Mouse (Mus musculus): ENCODE measurements around the gene Creb5. TPM values are rescaled to one million over a fixed set of nuclear protein-coding genes. Genes with fewer than 3 reads are reported as not detected.

Creb5 gene
- polyA plus RNA-seq, 1 experiment from 2014 or later, result 4.2 TPM

DNA sequence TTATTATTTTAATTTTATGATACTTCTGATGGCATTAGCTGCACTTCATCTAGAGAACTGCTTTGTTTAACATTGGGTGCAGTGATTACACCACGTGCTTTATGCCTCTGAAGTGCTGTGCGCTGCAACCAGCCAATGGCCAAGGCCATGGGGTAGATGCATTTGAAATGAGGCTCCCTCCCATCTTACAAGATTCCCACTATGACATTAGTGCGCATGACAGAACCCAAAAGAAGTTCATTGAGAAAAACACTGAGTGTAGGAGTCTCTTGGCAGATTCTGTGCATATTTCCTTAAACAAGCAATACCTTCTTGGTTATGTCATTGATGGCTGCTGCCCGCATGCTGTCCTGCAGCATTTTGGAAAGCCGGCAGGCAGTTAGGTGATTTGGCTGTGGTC is 19.6 kb downstream of the Creb5 start:
- no peaks in the 10 kb centered on the region for H3K9me3 ChIP-seq (ENCODE audit: control insufficient read depth, low read length)
- no peaks in the 10 kb centered on the region for H3K4me1 ChIP-seq (replicated peaks; ENCODE audit: control insufficient read depth, insufficient read depth, low read length)
- WGBS, result 54% methylated on average over 5 of the region's 5 CpGs
- H3K9ac ChIP-seq, result no peak overlapping the region
- H3K36me3 ChIP-seq (replicated peaks; ENCODE audit: control insufficient read depth, insufficient read depth), result no peaks in the 10 kb centered on the region
- no peak for ATAC-seq (ENCODE audit: low FRiP score)
- no peak overlapping the region for H3K4me2 ChIP-seq (replicated peaks)
- H3K4me3 ChIP-seq (replicated peaks; ENCODE audit: low read length), result no peak overlapping the region
- H3K27me3 ChIP-seq (ENCODE audit: control insufficient read depth, insufficient read depth, low read length), result no peaks in the 10 kb centered on the region
- no peak overlapping the region for H3K27ac ChIP-seq
- no peak for DNase-seq (ENCODE audit: low spot score)

DNA sequence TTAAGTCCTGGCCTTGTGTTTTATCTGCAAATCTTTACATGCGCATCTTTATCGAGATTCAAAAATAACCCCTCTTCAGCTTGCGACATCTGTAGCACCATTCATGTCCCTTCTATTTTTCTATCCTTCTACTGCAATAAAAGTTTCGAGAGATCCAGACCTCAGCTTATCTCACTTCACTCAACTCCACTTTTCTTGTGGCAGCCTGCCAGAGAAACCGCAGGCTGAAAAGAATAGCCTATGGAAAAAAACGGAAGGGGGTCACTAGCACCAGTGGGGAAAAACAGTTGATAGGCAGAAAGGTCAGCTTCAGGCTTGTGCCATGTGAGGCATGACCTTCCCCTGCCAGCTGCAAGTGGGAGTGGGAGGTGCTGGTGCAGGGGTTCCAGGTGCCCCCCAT is 21.6 kb downstream of the Creb5 start:
- Histone ChIP-seq H3K27me3 (ENCODE audit: control insufficient read depth, insufficient read depth, low read length) (no peaks in the 10 kb centered on the region), H3K9me3 (ENCODE audit: control insufficient read depth, low read length) (no peaks in the 10 kb centered on the region), H3K4me1 (replicated peaks; ENCODE audit: control insufficient read depth, insufficient read depth, low read length) (no peaks in the 10 kb centered on the region), H3K27ac (no peak overlapping the region), H3K4me2 (replicated peaks) (no peak overlapping the region), H3K36me3 (replicated peaks; ENCODE audit: control insufficient read depth, insufficient read depth) (no peaks in the 10 kb centered on the region), H3K4me3 (replicated peaks; ENCODE audit: low read length) (no peak overlapping the region), H3K9ac (no peak overlapping the region)
- WGBS, result 50% methylated on average over 6 of the region's 6 CpGs
- DNase-seq (ENCODE audit: low spot score) (no peak), ATAC-seq (ENCODE audit: low FRiP score) (no peak)

DNA sequence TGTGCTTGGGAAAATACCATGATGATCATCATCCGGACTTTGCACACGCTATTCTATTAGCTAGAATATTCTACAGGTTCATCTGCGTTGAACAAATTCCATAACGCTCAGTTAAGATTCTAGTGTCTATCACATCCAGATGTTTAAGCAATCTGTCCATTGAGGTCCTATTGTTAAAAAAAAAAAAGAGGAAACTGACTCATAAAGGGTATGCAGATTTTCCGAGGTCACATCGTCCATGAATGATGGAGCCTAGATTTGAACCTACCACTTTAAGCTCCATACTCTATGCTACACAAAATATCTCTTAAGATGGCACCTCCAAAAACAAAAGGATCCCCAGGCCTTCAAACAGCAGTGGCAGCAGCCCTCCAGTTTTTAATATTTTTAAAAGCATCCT is 26.5 kb downstream of the Creb5 start:
- no peak overlapping the region for H3K9ac ChIP-seq
- H3K27ac ChIP-seq, result no peak overlapping the region
- no peaks in the 10 kb centered on the region for H3K4me1 ChIP-seq (replicated peaks; ENCODE audit: control insufficient read depth, insufficient read depth, low read length)
- no peak for DNase-seq (ENCODE audit: low spot score)
- no peak overlapping the region for H3K4me2 ChIP-seq (replicated peaks)
- H3K36me3 ChIP-seq (replicated peaks; ENCODE audit: control insufficient read depth, insufficient read depth), result no peaks in the 10 kb centered on the region
- 92% methylated on average over 6 of the region's 6 CpGs for WGBS
- no peak for ATAC-seq (ENCODE audit: low FRiP score)
- no peak overlapping the region for H3K4me3 ChIP-seq (replicated peaks; ENCODE audit: low read length)
- H3K9me3 ChIP-seq (ENCODE audit: control insufficient read depth, low read length), result no peaks in the 10 kb centered on the region
- H3K27me3 ChIP-seq (ENCODE audit: control insufficient read depth, insufficient read depth, low read length), result no peaks in the 10 kb centered on the region

DNA sequence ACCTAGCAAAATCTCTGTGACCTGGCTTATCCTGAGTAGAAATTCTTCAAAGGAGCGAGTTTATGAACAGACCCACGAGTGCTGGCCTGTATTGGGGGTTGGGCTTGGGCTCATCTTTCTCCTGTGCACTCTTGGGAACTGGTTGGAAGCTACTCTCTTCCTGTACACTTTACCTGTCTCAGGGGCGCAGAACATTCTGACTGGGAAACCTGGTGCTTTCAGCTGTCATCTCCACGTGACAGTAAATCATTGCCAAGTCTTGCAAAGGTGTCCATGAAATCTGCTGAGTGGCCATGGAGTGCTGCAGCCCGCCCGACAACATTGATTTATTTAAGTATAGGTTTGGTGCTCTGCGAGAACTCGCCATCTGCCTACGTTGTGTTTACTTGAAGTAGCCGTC is 27.1 kb downstream of the Creb5 start:
- no peak overlapping the region for H3K4me2 ChIP-seq (replicated peaks)
- DNase-seq (ENCODE audit: low spot score), result no peak

DNA sequence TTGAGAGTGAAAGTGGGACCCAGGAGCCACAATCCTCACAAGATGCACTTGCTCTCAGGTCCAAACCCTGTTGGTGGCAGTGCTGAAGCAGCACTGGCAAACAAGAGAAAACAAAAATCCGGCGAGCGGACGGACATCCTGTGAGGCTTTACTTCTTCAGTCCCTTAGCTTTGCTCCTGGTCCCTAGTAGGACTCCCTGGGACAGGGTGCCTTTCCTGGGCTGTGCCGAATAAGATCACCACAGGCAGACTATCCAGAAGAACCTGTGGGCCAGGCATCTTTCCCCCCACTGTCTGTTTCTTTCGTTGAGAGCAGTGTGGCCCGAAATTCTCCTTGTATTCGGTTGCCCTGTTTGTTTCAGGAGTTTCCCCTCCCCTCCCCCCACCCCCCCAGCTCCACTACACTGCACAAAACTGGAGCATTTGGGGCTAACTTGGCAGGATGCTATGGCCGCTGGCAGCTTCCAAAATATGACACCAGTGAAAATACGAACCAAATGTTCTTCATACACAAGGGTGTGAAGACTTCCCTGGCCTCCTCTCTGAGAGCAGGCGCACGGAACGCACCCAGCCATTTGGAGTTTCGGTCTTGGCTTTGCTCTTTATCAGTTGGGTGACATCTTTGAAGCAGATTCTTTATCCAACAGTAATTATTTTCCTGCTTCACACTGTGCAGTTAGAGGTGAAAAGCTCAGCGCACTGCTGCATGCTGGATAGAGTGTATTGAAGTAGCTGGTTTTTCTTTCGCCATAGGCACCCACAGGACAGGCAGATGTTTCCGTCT is 32.7 kb downstream of the Creb5 start:
- WGBS, result 75% methylated on average over 17 of the region's 17 CpGs
- Histone ChIP-seq H3K9ac (no peak overlapping the region), H3K27me3 (ENCODE audit: control insufficient read depth, insufficient read depth, low read length) (no peaks in the 10 kb centered on the region)

More for the DNA sequence above, 27.1 kb downstream of the Creb5 start:
- Histone ChIP-seq H3K9me3 (ENCODE audit: control insufficient read depth, low read length) (no peaks in the 10 kb centered on the region), H3K27me3 (ENCODE audit: control insufficient read depth, insufficient read depth, low read length) (no peaks in the 10 kb centered on the region), H3K4me1 (replicated peaks; ENCODE audit: control insufficient read depth, insufficient read depth, low read length) (no peaks in the 10 kb centered on the region), H3K36me3 (replicated peaks; ENCODE audit: control insufficient read depth, insufficient read depth) (no peaks in the 10 kb centered on the region), H3K9ac (no peak overlapping the region), H3K4me3 (replicated peaks; ENCODE audit: low read length) (no peak overlapping the region), H3K27ac (no peak overlapping the region)
- WGBS, result 81% methylated on average over 10 of the region's 10 CpGs
- ATAC-seq (ENCODE audit: low FRiP score), result no peak

DNA sequence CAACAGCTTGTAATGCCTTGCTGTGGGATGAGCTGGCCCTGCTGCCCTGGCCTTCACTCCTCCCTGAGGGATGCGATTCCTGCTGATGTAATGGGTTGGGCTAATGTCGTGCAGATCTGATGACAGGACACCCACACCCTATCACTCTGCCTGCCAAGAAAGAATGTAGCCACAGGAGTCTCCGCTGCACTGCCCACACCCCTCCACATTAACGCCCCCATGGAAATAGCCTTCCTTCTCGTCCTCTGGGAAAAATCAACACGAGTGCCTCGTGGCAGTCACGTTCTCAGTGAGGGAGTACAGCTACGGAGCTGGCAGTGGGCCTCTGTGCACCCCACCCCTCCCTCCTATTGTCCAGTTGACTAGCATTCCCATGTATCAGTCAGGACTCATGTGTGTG is 50.3 kb downstream of the Creb5 start:
- Histone ChIP-seq H3K9ac (no peak overlapping the region), H3K4me3 (replicated peaks; ENCODE audit: low read length) (no peak overlapping the region), H3K4me1 (replicated peaks; ENCODE audit: control insufficient read depth, insufficient read depth, low read length) (no peaks in the 10 kb centered on the region), H3K4me2 (replicated peaks) (no peak overlapping the region), H3K36me3 (replicated peaks; ENCODE audit: control insufficient read depth, insufficient read depth) (no peaks in the 10 kb centered on the region), H3K9me3 (ENCODE audit: control insufficient read depth, low read length) (no peaks in the 10 kb centered on the region), H3K27ac (no peak overlapping the region), H3K27me3 (ENCODE audit: control insufficient read depth, insufficient read depth, low read length) (no peaks in the 10 kb centered on the region)
- 35% methylated on average over 9 of the region's 9 CpGs for WGBS
- no peak for ATAC-seq (ENCODE audit: low FRiP score)
- DNase-seq (ENCODE audit: low spot score), result no peak

More for the DNA sequence above, 32.7 kb downstream of the Creb5 start:
- DNase-seq (ENCODE audit: low spot score) (no peak), ATAC-seq (ENCODE audit: low FRiP score) (no peak)
- Histone ChIP-seq H3K4me3 (replicated peaks; ENCODE audit: low read length) (no peak overlapping the region), H3K9me3 (ENCODE audit: control insufficient read depth, low read length) (no peaks in the 10 kb centered on the region), H3K27ac (no peak overlapping the region), H3K4me1 (replicated peaks; ENCODE audit: control insufficient read depth, insufficient read depth, low read length) (no peaks in the 10 kb centered on the region), H3K36me3 (replicated peaks; ENCODE audit: control insufficient read depth, insufficient read depth) (no peaks in the 10 kb centered on the region), H3K4me2 (replicated peaks) (no peak overlapping the region)

DNA sequence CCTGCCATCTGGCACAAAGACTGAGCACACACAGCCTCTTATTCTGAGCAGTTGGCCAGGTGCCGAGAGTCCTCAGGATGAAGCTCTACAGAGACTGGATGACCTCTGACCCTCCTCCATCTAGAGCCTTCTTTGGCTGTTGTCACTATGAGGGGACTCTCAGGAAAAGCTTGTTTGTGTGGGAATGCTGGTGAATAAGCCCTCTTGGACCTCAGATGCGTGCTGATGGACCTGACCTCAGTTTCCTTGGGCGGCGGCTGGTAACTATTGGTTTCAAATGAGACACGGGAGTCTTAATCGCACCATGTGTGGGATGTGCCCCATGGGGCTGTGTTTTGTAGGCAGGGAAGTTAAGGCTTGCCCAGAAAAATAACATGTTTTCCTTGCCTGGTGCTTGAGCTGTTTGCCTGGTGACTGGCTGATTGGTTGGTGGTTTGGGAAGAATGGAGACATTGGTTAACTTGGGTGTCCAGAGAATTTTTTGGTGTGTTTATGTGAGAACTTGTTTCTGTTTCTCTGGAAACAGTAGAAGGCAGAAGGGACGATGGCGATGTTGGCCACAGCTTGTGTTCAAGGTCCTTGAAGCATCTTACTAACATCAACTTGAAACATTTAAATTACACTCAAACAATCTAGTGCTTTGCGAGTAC is 65.4 kb downstream of the Creb5 start:
- WGBS, result 81% methylated on average over 9 of the region's 9 CpGs
- H3K27me3 ChIP-seq (ENCODE audit: control insufficient read depth, insufficient read depth, low read length), result no peaks in the 10 kb centered on the region; the same call in 1 of the 2 replicates
- H3K9ac ChIP-seq, result no peak overlapping the region
- ATAC-seq (ENCODE audit: low FRiP score) (no peak), DNase-seq (ENCODE audit: low spot score) (no peak)
- no peak overlapping the region for H3K4me3 ChIP-seq (replicated peaks; ENCODE audit: low read length)
- H3K36me3 ChIP-seq (replicated peaks; ENCODE audit: control insufficient read depth, insufficient read depth), result no peaks in the 10 kb centered on the region
- H3K4me1 ChIP-seq (replicated peaks; ENCODE audit: control insufficient read depth, insufficient read depth, low read length), result no peaks in the 10 kb centered on the region
- no peak overlapping the region for H3K4me2 ChIP-seq (replicated peaks)
- H3K9me3 ChIP-seq (ENCODE audit: control insufficient read depth, low read length), result no peaks in the 10 kb centered on the region
- no peak overlapping the region for H3K27ac ChIP-seq

DNA sequence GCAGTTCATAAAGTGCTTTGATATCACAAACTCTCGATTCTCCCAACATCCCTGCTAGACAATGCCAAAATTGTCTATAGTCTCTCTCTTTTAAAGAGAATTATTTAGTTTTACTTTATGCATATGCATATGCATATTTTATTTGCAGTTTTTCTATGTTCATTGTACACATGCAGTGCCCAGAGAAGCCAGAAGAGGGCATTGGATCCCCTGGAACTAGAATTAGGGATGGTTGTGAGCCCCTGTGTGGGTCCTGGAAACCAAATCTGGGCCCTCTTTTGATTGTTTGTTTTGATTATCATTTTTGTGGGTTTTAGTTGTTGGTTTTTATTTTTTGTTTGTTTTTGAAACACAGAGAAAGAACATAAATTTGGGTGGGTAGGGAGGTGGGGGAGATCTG is 69.3 kb downstream of the Creb5 start:
- DNase-seq (ENCODE audit: low spot score), result no peak
- no peak overlapping the region for H3K4me3 ChIP-seq (replicated peaks; ENCODE audit: low read length)
- no peak overlapping the region for H3K4me2 ChIP-seq (replicated peaks)
- no peak overlapping the region for H3K27ac ChIP-seq
- H3K9ac ChIP-seq, result no peak overlapping the region
- no peaks in the 10 kb centered on the region for H3K27me3 ChIP-seq (ENCODE audit: control insufficient read depth, insufficient read depth, low read length)
- no peaks in the 10 kb centered on the region for H3K4me1 ChIP-seq (replicated peaks; ENCODE audit: control insufficient read depth, insufficient read depth, low read length)
- WGBS, result 96% methylated on average over 1 of the region's 1 CpGs
- no peaks in the 10 kb centered on the region for H3K36me3 ChIP-seq (replicated peaks; ENCODE audit: control insufficient read depth, insufficient read depth)
- ATAC-seq (ENCODE audit: low FRiP score), result no peak
- H3K9me3 ChIP-seq (ENCODE audit: control insufficient read depth, low read length), result no peaks in the 10 kb centered on the region

DNA sequence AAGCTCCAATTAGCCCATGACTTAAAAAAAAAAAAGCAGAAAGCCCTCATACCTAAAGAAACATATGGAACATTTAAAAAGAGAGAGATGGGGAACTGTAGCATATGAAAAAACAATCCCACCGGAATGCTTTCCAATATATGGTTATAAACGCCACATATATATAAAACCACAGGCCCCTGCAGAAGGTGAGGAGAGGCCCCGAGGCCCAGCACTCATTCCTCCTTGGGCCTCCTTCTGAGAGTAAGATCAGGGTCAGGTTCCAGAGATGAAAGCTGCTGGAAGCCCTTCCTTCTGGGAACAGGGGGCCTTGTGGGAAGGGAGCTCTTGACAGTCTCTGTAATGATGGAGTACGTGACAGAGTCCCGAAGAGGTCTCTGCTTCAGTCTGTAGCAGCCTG is 76.5 kb downstream of the Creb5 start:
- 76% methylated on average over 5 of the region's 5 CpGs for WGBS
- ATAC-seq (ENCODE audit: low FRiP score) (no peak), DNase-seq (ENCODE audit: low spot score) (no peak)
- Histone ChIP-seq H3K4me1 (replicated peaks; ENCODE audit: control insufficient read depth, insufficient read depth, low read length) (no peaks in the 10 kb centered on the region), H3K36me3 (replicated peaks; ENCODE audit: control insufficient read depth, insufficient read depth) (no peaks in the 10 kb centered on the region), H3K27me3 (ENCODE audit: control insufficient read depth, insufficient read depth, low read length) (no peaks in the 10 kb centered on the region), H3K9ac (no peak overlapping the region), H3K9me3 (ENCODE audit: control insufficient read depth, low read length) (no peaks in the 10 kb centered on the region), H3K4me3 (replicated peaks; ENCODE audit: low read length) (no peak overlapping the region), H3K27ac (no peak overlapping the region), H3K4me2 (replicated peaks) (no peak overlapping the region)

Data from hindbrain, embryonic 14.5 days (tissue).